Mouse (Mus musculus): ENCODE results near the gene M1ap.

The M1ap gene

DNA sequence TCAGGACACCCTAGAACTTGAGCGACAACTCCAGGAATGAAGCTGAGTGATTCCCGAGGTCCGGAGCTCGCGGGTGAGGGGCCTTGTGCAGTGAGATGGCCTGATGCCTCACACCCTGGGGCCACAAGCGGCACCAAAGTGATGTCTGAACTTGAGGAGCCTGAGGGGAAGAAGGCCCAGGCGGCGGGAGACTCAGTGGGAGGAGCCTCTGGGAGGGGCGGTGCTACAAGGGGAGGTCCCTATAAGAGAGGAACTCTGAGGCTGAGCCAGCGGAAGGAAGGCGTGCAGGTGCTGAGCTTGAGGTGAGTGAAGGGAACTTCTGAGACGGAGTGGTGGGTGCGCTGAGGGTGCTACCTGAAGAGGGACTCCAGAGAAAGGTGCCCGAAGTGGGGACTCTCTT, at the start of gene M1ap:
TSS of gene M1ap (plus strand) at position 252 of the 400 bp plus-strand sequence.
- DNase-seq = no peak

DNA sequence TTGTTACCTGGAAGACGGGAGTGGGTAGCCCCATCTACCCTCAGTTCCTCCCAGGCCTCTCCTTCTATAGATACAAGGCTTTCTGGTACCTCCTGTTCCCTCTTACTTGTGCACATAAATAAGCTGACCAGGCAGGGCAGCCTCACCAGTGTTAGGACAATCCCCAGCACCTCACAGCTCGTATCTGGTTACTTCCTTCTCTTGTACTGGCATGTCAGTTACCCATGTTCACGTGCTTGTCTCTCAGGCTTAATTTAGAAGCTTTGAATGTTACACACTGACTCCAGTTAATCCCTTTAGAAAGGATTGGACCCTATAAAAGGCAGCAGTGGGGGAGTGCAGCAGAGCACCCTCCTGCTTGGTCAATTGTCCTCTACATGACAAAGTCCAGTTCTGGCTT, 49.4 kb upstream of the M1ap start:
- no peak for DNase-seq

- DNase-seq = no peak
These were observed 48.5 kb upstream of the M1ap start for GRCm38 (mm10) chr6:82898227-82898626.

- no peak for DNase-seq
These were observed 48.0 kb upstream of the M1ap start for GRCm38 (mm10) chr6:82898745-82899144.

DNA sequence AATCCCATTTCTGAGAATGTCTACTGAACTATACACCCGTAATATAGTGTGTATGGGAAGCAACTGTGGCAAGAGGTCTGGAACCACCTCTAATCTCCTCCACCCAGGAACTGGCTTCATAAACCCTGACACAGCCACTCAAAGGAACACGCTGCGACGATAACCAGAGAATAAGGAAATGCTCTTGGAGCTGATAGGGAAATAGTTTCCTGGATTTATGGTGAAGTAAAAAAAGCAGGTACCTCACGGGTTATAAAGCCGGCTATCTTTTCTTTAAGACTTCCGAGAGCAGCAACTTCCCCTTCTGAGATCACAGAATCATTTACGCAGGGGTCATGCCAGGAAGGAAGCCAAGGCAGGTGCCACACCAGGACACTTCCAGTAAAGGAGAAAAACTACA, 44.1 kb upstream of the M1ap start:
- no peak for DNase-seq

DNA sequence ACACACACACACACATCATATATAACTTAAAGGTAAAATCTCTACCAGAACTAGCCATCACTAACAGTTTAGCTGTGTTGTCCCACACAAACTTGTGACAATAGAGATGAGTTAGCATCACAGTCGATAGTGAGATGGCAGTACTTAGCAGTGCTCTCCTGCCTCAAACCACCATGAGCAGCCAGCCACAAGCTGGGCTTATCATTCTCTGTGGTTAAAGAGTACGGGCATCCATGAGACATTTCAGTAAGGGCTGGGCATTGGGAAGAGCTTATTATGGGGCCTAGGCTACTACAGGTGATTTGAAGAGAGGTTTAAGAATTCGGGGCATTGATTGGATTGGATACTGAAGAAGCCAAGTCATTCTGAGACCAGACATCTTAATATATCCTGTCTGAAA, 39.7 kb upstream of the M1ap start:
- DNase-seq = no peak

GRCm38 (mm10) chr6:82908034-82908433, 38.7 kb upstream of the M1ap start:
- no peak for DNase-seq

DNA sequence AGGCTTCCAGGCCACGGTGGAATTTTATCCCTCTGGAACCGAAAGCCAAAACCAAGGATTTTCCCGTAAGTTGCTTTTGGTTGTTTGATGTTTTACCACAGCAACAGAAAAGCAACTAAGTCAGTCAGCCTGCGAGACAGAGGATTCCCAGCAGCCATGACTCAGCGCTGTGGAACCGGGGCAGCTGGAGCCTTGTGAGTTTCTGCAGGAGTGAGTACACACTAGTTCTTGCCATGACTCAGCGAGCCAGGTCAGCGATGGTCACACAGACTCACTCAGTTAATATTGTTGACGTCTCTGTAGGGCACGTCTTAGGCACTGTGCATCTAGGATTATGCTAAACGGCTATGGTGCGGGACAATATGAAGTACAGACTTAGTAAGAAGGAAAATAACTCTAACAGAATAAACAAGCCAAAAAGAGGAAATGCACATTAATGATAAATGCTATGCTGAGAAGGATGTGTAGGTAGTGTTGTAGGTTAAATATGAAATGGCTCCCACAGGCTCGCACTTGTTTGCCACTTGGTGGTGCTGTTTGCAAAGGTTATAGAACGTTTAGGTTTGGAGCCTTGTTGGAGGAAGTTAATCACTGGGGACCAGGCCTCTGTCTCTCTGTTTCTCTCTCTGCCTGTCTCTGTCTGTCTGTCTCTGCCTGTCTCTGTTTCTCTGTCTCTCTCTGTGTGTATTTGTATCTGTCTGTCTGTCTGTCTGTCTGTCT, 37.4 kb upstream of the M1ap start:
- peak; percentile 59 for DNase-seq

DNA sequence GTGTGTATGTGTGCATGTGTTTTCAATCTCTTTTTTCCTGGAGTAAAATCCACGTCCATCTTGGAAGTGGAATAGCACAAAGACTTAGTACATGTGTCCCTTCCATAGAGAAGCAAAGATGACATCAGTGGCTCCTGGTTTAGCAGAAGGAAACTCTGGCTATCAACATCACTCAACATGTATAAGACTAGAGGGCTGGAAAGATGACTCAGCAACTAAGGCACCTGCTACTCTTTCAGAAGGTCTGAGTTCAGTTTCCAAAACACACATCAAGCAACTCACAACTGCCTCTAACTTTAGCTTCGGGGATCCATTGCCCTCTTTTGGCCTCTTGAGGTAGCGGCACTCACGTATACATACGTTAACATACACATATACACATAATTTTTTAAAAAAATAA, 35.4 kb upstream of the M1ap start:
- DNase-seq = no peak

DNA sequence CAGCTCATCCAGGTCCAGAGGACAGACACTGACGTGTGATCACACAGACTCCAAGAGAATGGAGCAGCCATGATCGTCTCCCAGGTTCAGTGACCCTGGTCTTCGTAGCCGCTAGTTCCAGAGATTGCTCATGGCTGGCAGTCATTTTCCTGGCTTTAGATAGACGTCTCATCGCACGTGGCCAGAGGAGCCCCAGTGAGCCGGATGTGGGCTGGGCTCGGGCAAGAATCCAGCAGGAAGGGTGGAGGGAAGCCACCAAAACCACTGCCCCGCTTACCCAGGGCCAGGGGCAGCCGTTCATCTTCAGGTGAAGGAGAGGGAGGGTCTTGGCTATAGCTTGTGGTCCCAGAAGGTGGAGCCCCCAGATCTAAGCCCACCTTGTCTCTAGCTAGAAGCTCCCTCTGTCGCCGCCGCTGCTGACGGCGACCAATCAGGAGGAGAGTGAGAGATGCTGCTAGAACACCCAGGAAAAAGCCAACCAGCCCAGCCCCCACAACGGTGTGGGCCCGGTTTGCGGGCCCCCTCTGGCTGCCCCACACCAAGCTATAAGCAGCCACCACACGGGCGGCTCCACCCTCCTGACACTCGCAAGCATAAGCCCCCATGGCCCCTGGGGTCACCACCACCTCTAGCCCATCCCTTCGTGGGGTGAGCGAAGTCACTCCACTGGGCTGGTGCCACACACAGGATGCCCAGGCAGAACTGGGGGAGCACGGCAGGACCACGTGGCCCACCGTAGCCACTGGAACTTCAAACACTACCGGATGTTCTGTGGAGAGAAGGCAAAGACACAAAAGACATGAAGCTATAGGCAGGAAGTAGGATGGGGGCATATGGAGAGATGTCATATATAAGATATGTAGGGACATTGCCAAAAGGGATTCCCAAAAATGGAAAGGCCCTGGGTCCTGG, 33.1 kb upstream of the M1ap start:
- DNase-seq = peak; percentile 51

DNA sequence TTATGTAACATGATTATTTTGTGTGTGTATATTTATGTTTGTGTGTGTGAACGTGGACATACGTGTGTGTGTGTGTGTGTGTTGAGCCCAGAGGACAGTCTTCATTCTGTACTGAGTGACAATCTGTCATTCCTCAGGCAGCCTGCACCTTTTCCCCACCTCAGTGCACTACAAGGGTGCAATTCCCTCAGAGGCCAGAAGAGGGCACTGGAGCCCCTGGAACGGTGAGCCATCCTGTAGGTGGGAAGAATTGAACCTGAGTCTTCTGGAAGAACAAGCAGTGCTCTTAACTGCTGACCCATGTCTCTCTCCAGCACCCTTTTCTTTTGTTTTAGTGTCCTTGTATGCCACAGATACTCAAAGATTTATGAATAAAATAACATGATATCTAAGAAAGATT, 30.8 kb upstream of the M1ap start:
- peak; percentile 75 for DNase-seq

GRCm38 (mm10) chr6:82916459-82916858, 30.2 kb upstream of the M1ap start:
- peak; percentile 56 for DNase-seq

DNA sequence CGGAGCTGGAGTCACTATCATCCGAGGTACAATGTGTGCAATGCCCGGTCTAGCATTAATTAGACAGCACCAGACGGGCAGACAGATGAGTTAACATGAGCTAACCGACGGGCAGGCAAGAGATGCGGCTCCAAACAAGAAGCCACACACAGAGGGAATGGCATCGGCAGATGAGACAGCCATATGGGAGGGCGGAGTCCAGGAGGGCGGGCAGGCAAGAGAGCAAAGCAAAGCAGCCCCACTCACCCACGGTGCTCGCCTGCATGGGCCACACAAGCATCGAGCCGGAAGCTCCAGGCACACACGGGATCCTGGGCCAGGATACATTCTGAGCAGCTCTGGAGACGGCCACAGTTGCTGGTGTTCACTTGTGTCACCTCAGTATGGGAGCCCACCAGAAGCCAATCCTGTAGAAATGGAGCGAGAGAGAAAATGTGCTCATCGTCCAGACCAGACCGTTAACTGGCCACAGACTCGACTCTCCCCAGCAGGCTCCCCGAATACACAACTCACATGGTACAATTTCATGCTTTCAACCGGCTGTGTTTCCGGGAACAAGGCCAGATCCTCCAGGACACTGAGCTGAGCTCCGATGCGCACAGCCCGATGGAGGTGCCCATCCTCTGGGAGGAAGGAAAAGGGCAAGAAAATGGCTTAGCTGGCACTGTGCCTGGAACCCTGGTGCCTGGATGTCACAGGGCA, 29.5 kb upstream of the M1ap start:
- DNase-seq = peak; percentile 96

- no peak for DNase-seq
These were observed 28.9 kb upstream of the M1ap start for GRCm38 (mm10) chr6:82917778-82918129.

DNA sequence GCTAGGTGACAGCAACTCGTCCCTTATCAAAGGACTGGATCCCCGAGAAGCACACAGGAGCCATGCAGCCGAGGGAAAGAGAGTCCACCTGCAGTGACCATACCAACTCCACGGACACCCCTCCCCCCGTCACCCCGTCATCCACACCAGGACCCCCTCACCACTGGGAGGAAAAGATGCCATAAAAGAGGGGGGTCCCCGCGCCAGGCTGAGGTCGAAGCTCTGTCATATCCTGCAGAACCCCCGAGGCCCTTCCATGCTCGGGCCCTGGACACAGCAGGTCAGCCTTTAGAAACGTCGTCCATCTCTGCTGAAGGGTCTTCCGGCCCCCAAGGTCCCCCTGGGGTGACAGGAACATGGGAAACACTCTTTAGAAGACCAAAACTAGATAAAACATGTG, 28.3 kb upstream of the M1ap start:
- peak; percentile 65 for DNase-seq

DNA sequence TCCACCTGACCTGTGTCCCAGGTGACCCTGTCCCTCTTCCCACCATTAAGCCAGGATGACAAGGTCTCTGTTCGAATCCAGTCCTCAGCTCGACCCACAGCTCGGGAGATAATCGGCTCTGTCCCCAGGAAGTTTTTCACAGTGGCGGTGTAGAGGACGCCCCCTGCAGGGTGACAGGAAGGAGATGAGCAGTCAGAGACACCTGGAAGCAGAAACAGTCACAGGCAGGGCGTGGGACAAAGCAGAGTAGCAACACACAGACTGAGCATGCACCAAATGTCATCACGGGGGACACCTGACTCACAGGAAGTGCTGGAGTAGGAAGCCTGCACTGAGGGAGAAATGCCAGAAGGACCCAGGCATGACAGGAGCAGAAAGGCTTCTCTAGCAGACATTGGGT, 27.2 kb upstream of the M1ap start:
- peak; percentile 51 for DNase-seq

- no peak for DNase-seq
These were observed 25.1 kb upstream of the M1ap start for GRCm38 (mm10) chr6:82921426-82922224.

DNA sequence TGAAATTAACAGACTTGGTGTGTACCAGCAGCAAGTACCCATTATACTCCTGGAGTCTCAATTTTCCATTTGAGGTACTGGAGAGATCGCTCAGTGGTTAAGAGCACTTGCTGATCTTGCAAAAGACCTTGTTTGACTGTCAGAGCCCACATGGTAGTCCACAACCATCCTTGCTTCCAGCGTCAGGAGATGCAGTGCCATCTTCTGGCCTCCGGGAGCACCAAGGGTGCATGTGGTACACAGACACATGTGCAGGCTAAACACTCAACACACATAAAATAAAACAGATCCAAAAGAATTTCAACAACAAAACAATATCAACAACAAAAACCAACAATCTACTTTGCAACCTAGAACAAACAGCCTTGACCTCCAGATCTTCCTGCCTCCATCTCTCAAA, 21.7 kb upstream of the M1ap start:
- no peak for DNase-seq

DNA sequence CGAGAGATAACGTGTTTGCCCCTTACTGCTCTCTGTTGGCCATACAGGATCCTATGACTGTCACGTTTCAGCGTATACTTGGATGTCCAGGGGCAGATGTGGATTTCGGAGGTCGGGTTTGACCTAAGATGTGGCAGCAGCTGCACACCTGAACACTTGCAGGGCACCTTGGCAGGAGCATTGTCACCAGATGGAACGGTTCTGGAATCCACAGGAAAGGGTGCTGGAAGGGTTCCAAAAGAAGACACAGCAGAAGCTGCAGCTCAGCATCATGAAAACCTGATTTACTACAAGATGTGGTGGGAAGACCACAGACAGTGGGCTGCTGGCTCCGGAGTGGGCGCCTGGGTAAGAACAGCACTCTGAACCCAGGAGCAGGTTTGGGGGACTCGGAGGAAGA, 20.6 kb upstream of the M1ap start:
- DNase-seq = peak; percentile 72

- DNase-seq = peak; percentile 55
These were observed 20.2 kb upstream of the M1ap start for GRCm38 (mm10) chr6:82926528-82926927.

- no peak for DNase-seq
These were observed 19.1 kb upstream of the M1ap start for GRCm38 (mm10) chr6:82927617-82928016.

- DNase-seq = peak; percentile 46
These were observed 12.0 kb upstream of the M1ap start for GRCm38 (mm10) chr6:82934616-82935230.
